Mouse (Mus musculus): Measurements from ENCODE around the gene Nid2. TPM values are rescaled to one million over a fixed set of nuclear protein-coding genes. Genes with fewer than 3 reads are reported as not detected.

Gene Nid2
- 4.6 and 5.5 TPM in 2 replicates for polyA plus RNA-seq (2012; rRNA removed; ENCODE audit: low replicate concordance)

DNA sequence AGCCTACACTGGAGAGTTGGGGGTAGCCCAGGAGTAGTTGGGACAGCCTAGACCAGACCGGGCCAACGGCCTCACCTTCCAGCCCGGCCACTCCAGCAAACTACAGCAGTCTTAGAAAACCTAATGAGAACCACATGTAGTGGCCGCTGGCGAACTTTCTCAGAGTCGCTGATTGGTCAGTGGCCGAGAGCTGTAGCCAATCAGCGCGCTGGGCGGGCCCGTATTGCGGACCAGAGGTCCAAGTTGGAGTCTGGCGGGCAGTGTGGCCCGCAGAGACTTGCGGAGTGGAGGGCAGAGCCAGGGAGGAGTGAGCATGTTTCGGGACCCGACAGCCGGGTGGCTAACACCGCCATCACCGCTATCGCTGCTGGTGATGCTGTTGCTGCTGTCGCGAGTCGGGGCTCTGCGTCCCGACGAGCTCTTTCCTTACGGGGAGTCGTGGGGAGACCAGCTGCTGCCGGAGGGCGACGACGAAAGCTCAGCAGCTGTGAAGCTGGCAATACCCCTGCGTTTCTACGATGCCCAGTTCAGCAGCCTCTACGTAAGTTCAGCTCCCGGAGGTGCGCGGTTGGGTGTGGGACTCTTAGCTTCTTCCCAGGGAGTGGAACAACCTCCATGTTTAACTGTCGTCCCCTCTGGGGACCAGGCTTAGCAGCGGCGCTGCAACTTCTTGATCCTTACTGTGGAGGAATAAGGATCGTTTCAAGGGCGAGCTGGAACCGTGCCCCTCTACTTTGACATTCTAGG is at the start of gene Nid2:
Gene Nid2, plus strand, starts transcription at position 241 of the 747 bp plus-strand sequence.

DNA sequence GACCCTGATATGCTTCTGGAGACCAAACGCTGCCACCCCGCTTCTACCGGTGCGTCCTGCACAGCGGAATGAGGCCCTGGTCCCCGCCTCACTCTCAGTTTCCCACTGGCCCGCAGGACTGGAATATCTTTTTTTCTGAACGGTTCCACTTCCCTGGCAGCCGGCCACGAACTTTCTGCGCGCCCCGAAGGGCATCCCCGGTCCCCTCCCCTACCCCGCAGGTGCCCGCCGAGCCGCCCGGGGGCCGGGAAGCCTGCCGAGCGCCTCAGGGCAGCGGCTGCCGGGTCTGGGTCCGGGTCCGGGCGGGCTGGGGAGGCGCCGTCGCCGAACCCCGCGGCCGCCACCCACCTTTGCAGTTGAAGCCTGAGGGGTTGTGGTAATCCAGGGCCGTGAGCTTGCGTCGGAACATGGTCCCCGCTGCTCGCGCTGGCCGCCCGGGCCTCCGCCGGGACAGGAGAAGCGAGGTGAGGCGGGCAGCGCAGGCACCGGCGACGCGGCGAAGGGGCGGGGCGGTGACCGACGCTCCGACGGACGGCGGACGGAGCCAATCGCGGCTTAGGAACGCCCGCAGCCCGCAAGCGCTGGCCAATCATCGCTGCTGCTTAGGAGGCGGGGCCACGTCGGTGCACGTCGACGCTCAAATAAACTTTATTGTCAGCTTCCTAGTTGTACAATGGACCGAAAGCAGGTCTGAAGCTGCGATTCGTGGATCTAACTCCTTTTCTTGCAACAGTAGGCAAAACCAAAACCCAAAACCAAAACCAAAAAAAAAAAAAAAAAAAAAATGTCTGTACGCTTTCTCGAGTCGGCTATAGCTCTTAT is 72.5 kb downstream of the Nid2 start, which contains the start of gene Rtraf:
Gene Rtraf, minus strand, starts transcription at position 504 of the 822 bp plus-strand sequence.

Other genes starting within 250 kb of the Nid2 start
- gene Gm2244, start 201.3 kb upstream of the Nid2 start, polyA plus RNA-seq (2012; rRNA removed; ENCODE audit: low replicate concordance): not detected in 2 replicates
- gene Gm2237, start 166.1 kb upstream of the Nid2 start, polyA plus RNA-seq (2012; rRNA removed; ENCODE audit: low replicate concordance): not detected in 2 replicates
- not detected in 2 replicates for gene Gm5458, start 148.7 kb upstream of the Nid2 start, polyA plus RNA-seq (2012; rRNA removed; ENCODE audit: low replicate concordance)
- gene Rtraf, start 72.6 kb downstream of the Nid2 start, polyA plus RNA-seq (2012; rRNA removed; ENCODE audit: low replicate concordance): 4.8 and 10.1 TPM in 2 replicates
- 2.4 and 3.8 TPM in 2 replicates for gene Gng2, start 226.4 kb downstream of the Nid2 start, polyA plus RNA-seq (2012; rRNA removed; ENCODE audit: low replicate concordance)